Mouse (Mus musculus) ES-Bruce4 (cell line): ENCODE data around the gene Mxra7.
"Not testable (repeated sequence)": the region's sequence is repeated elsewhere in the genome, so short reads cannot be mapped to it uniquely, and the experiment has no call there.

ENCODE experiments used
- CTCF ChIP-seq: IDR thresholded peaks from one replicate; pipeline ENCODE4 v1.8.1; 2011; ENCODE audit warnings: low read depth, low read length
- EP300 ChIP-seq: IDR thresholded peaks from 2 replicates; pipeline ENCODE4 v1.6.1; 2011; ENCODE audit warnings: low read depth, low read length; ENCODE audit not compliant: insufficient read depth
- POLR2A ChIP-seq: IDR thresholded peaks from one replicate; pipeline ENCODE4 v1.8.1; 2011; ENCODE audit warnings: low read length; ENCODE audit not compliant: insufficient read depth

DNA sequence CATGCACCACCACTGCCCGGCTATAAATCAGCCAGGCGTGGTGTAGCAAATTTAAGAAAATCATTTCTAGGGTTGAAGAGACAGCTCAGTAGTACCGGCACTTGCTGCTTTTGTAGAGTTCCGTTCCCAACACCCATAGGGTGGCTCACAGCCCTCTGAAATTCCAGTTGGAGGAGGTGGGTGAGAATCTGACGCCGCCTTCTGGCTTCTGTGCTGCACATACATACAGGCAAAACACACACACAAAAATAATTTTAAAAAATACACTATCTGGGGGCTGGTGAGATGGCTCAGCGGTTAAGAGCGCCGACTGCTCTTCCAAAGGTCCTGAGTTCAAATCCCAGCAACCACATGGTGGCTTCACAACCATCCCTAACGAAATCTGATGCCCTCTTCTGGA lies 4.0 kb downstream of the Mxra7 start:
- not testable (repeated sequence) for TF ChIP-seq POLR2A, CTCF, EP300
